Mouse (Mus musculus) liver, embryonic 16.5 days (tissue): ENCODE data around the gene Yars. TPM values are rescaled to one million over a fixed set of nuclear protein-coding genes. Genes with fewer than 3 reads are reported as not detected.

Source experiments
- ATAC-seq: fragments of 200-750 bp; cut with Nextera tagmentation; 2 replicates; pipeline ENCODE4 v1.8.0; 2017; ENCODE audit warnings: low read depth, mild to moderate bottlenecking, moderate number of reproducible peaks, moderate library complexity
- H3K27ac ChIP-seq: fragments of 300-500 bp; sonication (generic); 2 replicates; pipeline ENCODE4 v1.5.1; 2014; ENCODE audit warnings: mild to moderate bottlenecking, low read length
- H3K27me3 ChIP-seq: fragments of 300-500 bp; sonication (generic); 2 replicates; pipeline ENCODE4 v1.6.1; 2014; ENCODE audit warnings: low read depth, low read length, mixed read lengths; ENCODE audit not compliant: control insufficient read depth, insufficient read depth
- H3K36me3 ChIP-seq: fragments of 300-500 bp; sonication (generic); 2 replicates; pipeline ENCODE4 v1.6.1; 2014; ENCODE audit warnings: mild to moderate bottlenecking; ENCODE audit not compliant: control insufficient read depth, insufficient read depth
- H3K4me1 ChIP-seq: fragments of 300-500 bp; sonication (generic); 2 replicates; pipeline ENCODE4 v1.6.1; 2014; ENCODE audit warnings: low read depth, low read length, mixed read lengths; ENCODE audit not compliant: control insufficient read depth
- H3K4me2 ChIP-seq: fragments of 300-500 bp; sonication (generic); 2 replicates; pipeline ENCODE4 v1.6.1; 2014; ENCODE audit warnings: low read depth, low read length, mixed read lengths
- H3K4me3 ChIP-seq: fragments of 300-500 bp; sonication (generic); 2 replicates; pipeline ENCODE4 v1.5.1; 2014; ENCODE audit warnings: low read depth, mild to moderate bottlenecking, low read length
- H3K9ac ChIP-seq: fragments of 300-500 bp; sonication (generic); 2 replicates; pipeline ENCODE4 v1.6.1; 2014; ENCODE audit warnings: low read depth, low read length
- H3K9me3 ChIP-seq: fragments of 300-500 bp; sonication (generic); replicated peaks from 2 replicates; pipeline ENCODE4 v1.6.1; 2016; ENCODE audit warnings: low read length; ENCODE audit not compliant: control insufficient read depth
- WGBS: fragments of 180-500 bp; shearing (Covaris S2); extraction: QIAGEN DNeasy Blood & Tissue Kit; methylation state at CpG from one replicate; pipeline ENCODE4 v1.1.7; 2014; ENCODE audit not compliant: insufficient replicate concordance; 5-methylcytosine and 5-hydroxymethylcytosine counted together
- polyA plus RNA-seq: library from polyadenylated mRNA; unstranded; fragments of >200 nt; fragmentation: Nextera tagmentation; extraction: Ambion mirVana; gene quantifications from 2 replicates; pipeline ENCODE4 v1.2.1, GENCODE M21; 2015

The Yars gene
- polyA plus RNA-seq, 1 experiment from 2014 or later: 56.4 TPM

DNA sequence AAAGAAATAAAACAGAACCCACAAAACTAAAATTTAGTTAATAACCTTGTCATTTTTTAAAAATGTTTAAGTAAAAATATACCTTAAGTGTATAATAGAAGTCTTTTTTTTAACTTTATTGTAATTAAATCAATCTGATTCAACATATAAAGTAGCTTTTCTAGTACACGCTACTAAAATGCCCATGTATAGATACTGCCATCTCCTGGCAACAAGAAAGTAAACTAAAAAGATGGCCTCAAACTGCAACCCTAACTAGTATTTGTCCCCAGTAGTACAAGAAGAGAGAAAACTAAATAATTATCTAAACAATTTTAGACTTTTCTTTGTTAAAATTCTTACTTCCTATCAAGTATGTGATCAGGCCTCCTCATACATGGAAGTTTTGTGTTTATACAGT is 10.0 kb upstream of the Yars start:
- H3K9me3 ChIP-seq: no peaks in the 10 kb centered on the region
- no peak overlapping the region for H3K4me3 ChIP-seq
- H3K36me3 ChIP-seq: peaks cover 13% of the 10 kb centered on the region
- H3K27ac ChIP-seq: no peak overlapping the region
- no peak overlapping the region for H3K9ac ChIP-seq
- no peak overlapping the region for H3K4me2 ChIP-seq
- ATAC-seq: no peak
- peaks cover 2% of the 10 kb centered on the region; the same call in 1 of the 2 replicates for H3K4me1 ChIP-seq
- no peaks in the 10 kb centered on the region for H3K27me3 ChIP-seq
- 59% methylated on average over 1 of the region's 1 CpGs for WGBS

DNA sequence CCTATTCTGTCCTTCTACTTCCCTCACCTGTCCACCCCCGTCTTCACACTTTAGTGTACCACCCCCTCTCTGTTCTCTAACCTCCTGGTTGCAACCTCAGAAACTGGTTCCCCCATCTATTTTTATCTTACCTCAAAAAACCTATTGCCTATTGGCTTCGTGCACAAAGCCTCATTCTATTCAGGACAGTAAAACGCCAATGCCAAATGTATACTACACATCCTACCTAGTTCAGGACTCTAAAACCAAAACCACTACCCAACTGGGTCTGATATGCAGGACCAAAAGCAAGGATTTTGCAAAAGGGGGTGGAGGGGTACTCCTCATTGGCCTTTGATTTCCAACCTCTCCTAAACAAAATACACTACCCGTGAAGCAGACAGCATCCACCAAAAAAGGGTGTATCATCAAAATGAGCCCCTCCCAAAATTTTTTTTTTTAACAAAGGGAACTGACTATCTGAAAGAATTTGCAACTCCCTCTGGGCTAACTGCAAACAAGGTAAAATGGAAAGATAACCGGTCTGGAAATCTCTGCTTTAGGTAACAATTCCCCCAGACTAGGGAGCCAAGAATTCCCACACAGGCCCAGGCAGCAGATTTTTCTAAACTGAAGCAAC is 1.4 kb upstream of the Yars start:
- Histone ChIP-seq H3K4me2 (peak overlapping the region; percentile 90), H3K27me3 (no peaks in the 10 kb centered on the region), H3K4me1 (peaks cover 26% of the 10 kb centered on the region), H3K9me3 (no peaks in the 10 kb centered on the region), H3K4me3 (peak overlapping the region; percentile 92), H3K9ac (peak overlapping the region; percentile 86), H3K36me3 (no peaks in the 10 kb centered on the region), H3K27ac (peak overlapping the region; percentile 88; the same call in 1 of the 2 replicates)
- WGBS: 32% methylated on average over 5 of the region's 5 CpGs
- no peak for ATAC-seq

- no peaks in the 10 kb centered on the region for H3K27me3 ChIP-seq
- peaks cover 3% of the 10 kb centered on the region for H3K36me3 ChIP-seq
- peak overlapping the region; percentile 88 for H3K27ac ChIP-seq
- H3K4me2 ChIP-seq: peak overlapping the region; percentile 90
- H3K4me3 ChIP-seq: peak overlapping the region; percentile 92
- peak; percentile 32 for ATAC-seq
- peaks cover 30% of the 10 kb centered on the region for H3K4me1 ChIP-seq
- under 1% methylated on average over 56 of the region's 74 CpGs for WGBS
- H3K9ac ChIP-seq: peak overlapping the region; percentile 86
- no peaks in the 10 kb centered on the region for H3K9me3 ChIP-seq
Measured at GRCm38 (mm10) chr4:129188803-129189541, 588 bp upstream of the Yars start.

DNA sequence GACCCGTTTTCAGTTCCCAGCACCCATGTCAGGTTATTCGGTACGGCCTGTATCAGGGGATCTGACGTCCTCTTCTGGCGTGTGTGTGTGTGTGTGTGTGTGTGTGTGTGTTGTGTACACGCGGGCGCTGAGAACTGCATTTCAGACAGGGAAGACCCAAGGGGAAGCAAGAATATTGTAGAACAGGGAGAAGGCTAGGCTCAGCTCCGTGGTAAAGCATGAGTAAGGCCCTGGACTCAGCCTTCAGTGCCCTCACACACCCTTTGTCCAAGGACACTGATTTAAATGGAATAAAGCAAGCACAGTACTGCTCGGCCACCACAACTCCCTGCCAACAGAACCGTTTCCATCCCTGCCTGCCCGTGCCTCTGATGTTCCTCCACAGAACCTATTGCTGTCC is 978 bp downstream of the Yars start:
- 2% methylated on average over 12 of the region's 12 CpGs for WGBS
- H3K4me1 ChIP-seq: peaks cover 33% of the 10 kb centered on the region

DNA sequence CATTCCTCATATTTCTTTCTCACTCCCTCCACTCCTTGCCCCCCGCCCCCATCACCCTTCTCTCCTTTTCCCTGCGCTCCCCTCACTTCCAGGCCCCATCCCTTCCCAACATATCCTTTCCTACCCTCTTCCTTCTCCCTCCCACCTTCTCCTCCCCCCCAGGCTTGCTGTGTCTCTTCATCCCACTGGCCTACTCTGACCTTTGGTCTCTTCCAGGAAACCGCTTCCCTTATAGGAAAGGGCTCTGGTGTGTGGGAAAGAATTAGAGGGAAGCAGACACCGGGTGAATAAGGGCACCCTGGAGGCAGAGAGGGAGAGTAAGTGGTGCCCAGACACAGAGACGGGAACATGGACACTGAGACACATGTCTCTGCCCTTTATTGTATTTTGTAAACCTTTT is 2.1 kb downstream of the Yars start:
- Histone ChIP-seq H3K27me3 (no peaks in the 10 kb centered on the region), H3K4me2 (peak overlapping the region; percentile 77), H3K9me3 (no peaks in the 10 kb centered on the region), H3K9ac (no peak overlapping the region; the same call in 1 of the 2 replicates), H3K4me3 (peak overlapping the region; percentile 92), H3K27ac (no peak overlapping the region), H3K36me3 (peaks cover 7% of the 10 kb centered on the region), H3K4me1 (peaks cover 33% of the 10 kb centered on the region)
- 73% methylated on average over 5 of the region's 5 CpGs for WGBS
- no peak for ATAC-seq

More for the DNA sequence above, 978 bp downstream of the Yars start:
- H3K36me3 ChIP-seq: peaks cover 4% of the 10 kb centered on the region
- H3K9ac ChIP-seq: peak overlapping the region; percentile 94
- peak overlapping the region; percentile 92 for H3K4me3 ChIP-seq
- H3K27ac ChIP-seq: peak overlapping the region; percentile 95
- peak overlapping the region; percentile 77 for H3K4me2 ChIP-seq
- H3K9me3 ChIP-seq: no peaks in the 10 kb centered on the region
- no peak for ATAC-seq
- H3K27me3 ChIP-seq: no peaks in the 10 kb centered on the region

DNA sequence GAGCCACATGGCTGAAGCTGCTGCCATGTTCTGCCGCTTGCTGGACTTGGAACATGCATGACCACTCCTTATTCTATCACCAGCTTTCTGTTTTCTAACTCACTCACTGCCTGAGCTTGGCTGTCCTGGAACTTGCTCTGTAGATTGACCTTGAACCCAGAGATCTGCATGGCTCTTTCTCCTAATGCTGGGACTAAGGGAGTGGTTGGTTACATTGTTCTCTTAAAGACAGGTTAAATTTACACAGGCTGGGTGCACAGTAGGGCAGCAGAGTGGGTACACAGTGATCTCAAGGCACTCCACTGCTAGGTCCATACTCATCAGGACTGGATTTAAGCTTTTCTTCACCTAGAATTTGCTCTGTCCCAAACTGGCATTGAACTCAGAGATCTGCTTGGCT is 4.7 kb downstream of the Yars start:
- peaks cover 24% of the 10 kb centered on the region for H3K36me3 ChIP-seq
- WGBS: 86% methylated on average over 1 of the region's 1 CpGs
- no peak for ATAC-seq
- no peak overlapping the region for H3K27ac ChIP-seq
- H3K27me3 ChIP-seq: no peaks in the 10 kb centered on the region
- H3K9me3 ChIP-seq: no peaks in the 10 kb centered on the region
- no peak overlapping the region for H3K4me2 ChIP-seq
- no peak overlapping the region for H3K4me3 ChIP-seq
- H3K4me1 ChIP-seq: peaks cover 26% of the 10 kb centered on the region
- H3K9ac ChIP-seq: no peak overlapping the region

GRCm38 (mm10) chr4:129197514-129197913 is 8.0 kb downstream of the Yars start:
- WGBS: 96% methylated on average over 6 of the region's 6 CpGs
- H3K36me3 ChIP-seq: peaks cover 51% of the 10 kb centered on the region
- H3K9me3 ChIP-seq: no peaks in the 10 kb centered on the region
- H3K27ac ChIP-seq: no peak overlapping the region
- H3K27me3 ChIP-seq: no peaks in the 10 kb centered on the region
- H3K4me1 ChIP-seq: peaks cover 8% of the 10 kb centered on the region
- H3K4me3 ChIP-seq: no peak overlapping the region
- H3K9ac ChIP-seq: no peak overlapping the region
- ATAC-seq: no peak
- no peak overlapping the region for H3K4me2 ChIP-seq

DNA sequence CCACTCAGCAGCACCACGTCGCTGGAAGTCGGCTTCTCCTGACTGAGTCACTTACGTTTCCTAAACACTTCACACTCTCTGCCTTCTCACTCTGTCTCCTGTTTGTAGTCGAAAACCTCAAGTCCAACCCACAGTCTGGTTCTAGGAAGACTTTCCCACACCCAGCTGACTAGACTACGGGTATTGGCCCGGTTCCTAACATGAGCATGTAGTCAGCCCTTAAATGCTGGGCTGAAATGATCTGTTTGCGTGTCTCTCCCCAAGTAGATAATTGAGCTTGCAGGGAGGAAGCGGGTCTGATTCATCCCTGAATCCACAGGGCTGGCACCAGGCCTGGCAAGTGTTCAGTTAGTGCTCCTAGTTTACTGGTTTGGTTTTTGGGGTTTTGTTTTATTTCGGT is 15.1 kb downstream of the Yars start:
- H3K27me3 ChIP-seq: no peaks in the 10 kb centered on the region
- WGBS: 92% methylated on average over 10 of the region's 10 CpGs
- H3K9me3 ChIP-seq: no peaks in the 10 kb centered on the region
- H3K4me3 ChIP-seq: no peak overlapping the region
- H3K4me2 ChIP-seq: no peak overlapping the region
- no peak overlapping the region for H3K27ac ChIP-seq
- no peak overlapping the region for H3K9ac ChIP-seq
- no peaks in the 10 kb centered on the region; the same call in 1 of the 2 replicates for H3K4me1 ChIP-seq
- peaks cover 88% of the 10 kb centered on the region for H3K36me3 ChIP-seq
- no peak for ATAC-seq

- Histone ChIP-seq H3K36me3 (peaks cover 82% of the 10 kb centered on the region), H3K4me2 (no peak overlapping the region), H3K27me3 (no peaks in the 10 kb centered on the region), H3K4me1 (no peaks in the 10 kb centered on the region; the same call in 1 of the 2 replicates), H3K9ac (no peak overlapping the region), H3K4me3 (no peak overlapping the region), H3K9me3 (no peaks in the 10 kb centered on the region), H3K27ac (no peak overlapping the region)
- WGBS: 73% methylated on average over 8 of the region's 8 CpGs
- peak; percentile 67 for ATAC-seq
Measured at GRCm38 (mm10) chr4:129206792-129207191, 17.2 kb downstream of the Yars start.
